Mouse (Mus musculus): ENCODE data around the gene Polr3f. TPM values are rescaled to one million over a fixed set of nuclear protein-coding genes. Genes with fewer than 3 reads are reported as not detected.
A peak's percentile ranks its signal among the peaks of the same experiment; 100 is the strongest.

Polr3f gene
- polyA plus RNA-seq, 1 experiment from 2014 or later: 36.9 TPM

GRCm38 (mm10) chr2:144550529-144550928, 23.0 kb downstream of the Polr3f start, which contains the start of gene Rbbp9:
Gene Rbbp9 (minus strand): TSS chr2:144550869.
- ATAC-seq (replicated peaks; ENCODE audit: low FRiP score): peak; percentile 97
- Histone ChIP-seq H3K9ac (ENCODE audit: low read length) (peak within 1 kb of the TSS; percentile 80), H3K4me3 (ENCODE audit: low read depth, low read length) (peak within 1 kb of the TSS; percentile 68), H3K4me1 (replicated peaks; ENCODE audit: control insufficient read depth, insufficient read depth, low read length) (no peaks in the 10 kb centered on the region), H3K9me3 (ENCODE audit: control insufficient read depth, low read length) (no peaks in the 10 kb centered on the region), H3K4me2 (ENCODE audit: low read depth, low read length, severe bottlenecking) (peak within 1 kb of the TSS; percentile 64), H3K27me3 (ENCODE audit: control insufficient read depth, insufficient read depth, low read length) (no peaks in the 10 kb centered on the region), H3K36me3 (ENCODE audit: control insufficient read depth, insufficient read depth, low read length) (no peaks in the 10 kb centered on the region; the same call in 1 of the 2 replicates), H3K27ac (ENCODE audit: low read depth, low read length) (no peak within 1 kb of the TSS)
- peak; percentile 86 for DNase-seq (ENCODE audit: low spot score)
- under 1% methylated on average over 17 of the region's 17 CpGs for WGBS

GRCm38 (mm10) chr2:144553905-144554304, 26.4 kb downstream of the Polr3f start:
- Histone ChIP-seq H3K27ac (ENCODE audit: low read depth, low read length) (no peak overlapping the region), H3K36me3 (ENCODE audit: control insufficient read depth, insufficient read depth, low read length) (no peaks in the 10 kb centered on the region), H3K9ac (ENCODE audit: low read length) (no peak overlapping the region), H3K27me3 (ENCODE audit: control insufficient read depth, insufficient read depth, low read length) (no peaks in the 10 kb centered on the region), H3K4me3 (ENCODE audit: low read depth, low read length) (no peak overlapping the region), H3K4me2 (ENCODE audit: low read depth, low read length, severe bottlenecking) (no peak overlapping the region), H3K9me3 (ENCODE audit: control insufficient read depth, low read length) (no peaks in the 10 kb centered on the region), H3K4me1 (replicated peaks; ENCODE audit: control insufficient read depth, insufficient read depth, low read length) (no peaks in the 10 kb centered on the region)
- DNase-seq (ENCODE audit: low spot score) (no peak), ATAC-seq (replicated peaks; ENCODE audit: low FRiP score) (no peak)
- 97% methylated on average over 3 of the region's 3 CpGs for WGBS

- 2% methylated on average over 14 of the region's 14 CpGs for WGBS
- no peaks in the 10 kb centered on the region for H3K9me3 ChIP-seq (ENCODE audit: control insufficient read depth, low read length)
- H3K4me2 ChIP-seq (ENCODE audit: low read depth, low read length, severe bottlenecking): peak overlapping the region; percentile 52
- H3K27me3 ChIP-seq (ENCODE audit: control insufficient read depth, insufficient read depth, low read length): no peaks in the 10 kb centered on the region
- ATAC-seq (replicated peaks; ENCODE audit: low FRiP score) (no peak), DNase-seq (ENCODE audit: low spot score) (no peak)
- H3K9ac ChIP-seq (ENCODE audit: low read length): peak overlapping the region; percentile 79
- no peaks in the 10 kb centered on the region for H3K4me1 ChIP-seq (replicated peaks; ENCODE audit: control insufficient read depth, insufficient read depth, low read length)
- peak overlapping the region; percentile 77 for H3K4me3 ChIP-seq (ENCODE audit: low read depth, low read length)
- H3K27ac ChIP-seq (ENCODE audit: low read depth, low read length): peak overlapping the region; percentile 84
- H3K36me3 ChIP-seq (ENCODE audit: control insufficient read depth, insufficient read depth, low read length): no peaks in the 10 kb centered on the region; the same call in 1 of the 2 replicates
Observed at GRCm38 (mm10) chr2:144555286-144555819, 27.8 kb downstream of the Polr3f start.

GRCm38 (mm10) chr2:144555820-144556552, 28.5 kb downstream of the Polr3f start, which contains the start of gene Sec23b:
Gene Sec23b (plus strand): TSS chr2:144556229.
- no peaks in the 10 kb centered on the region; the same call in 1 of the 2 replicates for H3K36me3 ChIP-seq (ENCODE audit: control insufficient read depth, insufficient read depth, low read length)
- H3K27ac ChIP-seq (ENCODE audit: low read depth, low read length): peak within 1 kb of the TSS; percentile 84
- H3K4me1 ChIP-seq (replicated peaks; ENCODE audit: control insufficient read depth, insufficient read depth, low read length): no peaks in the 10 kb centered on the region
- H3K4me2 ChIP-seq (ENCODE audit: low read depth, low read length, severe bottlenecking): peak within 1 kb of the TSS; percentile 61
- WGBS: under 1% methylated on average over 44 of the region's 44 CpGs
- DNase-seq (ENCODE audit: low spot score) (peak; percentile 95), ATAC-seq (replicated peaks; ENCODE audit: low FRiP score) (peak; percentile 97)
- H3K27me3 ChIP-seq (ENCODE audit: control insufficient read depth, insufficient read depth, low read length): no peaks in the 10 kb centered on the region
- H3K9me3 ChIP-seq (ENCODE audit: control insufficient read depth, low read length): no peaks in the 10 kb centered on the region
- peak within 1 kb of the TSS; percentile 77 for H3K4me3 ChIP-seq (ENCODE audit: low read depth, low read length)
- H3K9ac ChIP-seq (ENCODE audit: low read length): peak within 1 kb of the TSS; percentile 79

- no peak for DNase-seq (ENCODE audit: low spot score)
- H3K9ac ChIP-seq (ENCODE audit: low read length): no peak overlapping the region
- 83% methylated on average over 4 of the region's 4 CpGs for WGBS
- H3K27ac ChIP-seq (ENCODE audit: low read depth, low read length): no peak overlapping the region
- no peaks in the 10 kb centered on the region for H3K9me3 ChIP-seq (ENCODE audit: control insufficient read depth, low read length)
- H3K27me3 ChIP-seq (ENCODE audit: control insufficient read depth, insufficient read depth, low read length): no peaks in the 10 kb centered on the region
- no peak overlapping the region for H3K4me3 ChIP-seq (ENCODE audit: low read depth, low read length)
- H3K4me1 ChIP-seq (replicated peaks; ENCODE audit: control insufficient read depth, insufficient read depth, low read length): no peaks in the 10 kb centered on the region
- ATAC-seq (replicated peaks; ENCODE audit: low FRiP score): no peak
- no peak overlapping the region for H3K4me2 ChIP-seq (ENCODE audit: low read depth, low read length, severe bottlenecking)
- H3K36me3 ChIP-seq (ENCODE audit: control insufficient read depth, insufficient read depth, low read length): peaks cover 11% of the 10 kb centered on the region
Observed at GRCm38 (mm10) chr2:144588723-144589122, 61.2 kb downstream of the Polr3f start.

Other genes starting within 250 kb of the Polr3f start
- 0.24 TPM in 1 of 2 replicates, not detected in the other for gene Ovol2, start 195.6 kb upstream of the Polr3f start, polyA plus RNA-seq (2014; fragmentation: Nextera tagmentation; extraction: Ambion mirVana)
- gene Kat14, start 158.7 kb upstream of the Polr3f start, polyA plus RNA-seq (2014; fragmentation: Nextera tagmentation; extraction: Ambion mirVana): 39.9 and 44.9 TPM in 2 replicates
- 4.7 TPM in 1 of 2 replicates, not detected in the other for gene Pet117, start 158.7 kb upstream of the Polr3f start, polyA plus RNA-seq (2014; fragmentation: Nextera tagmentation; extraction: Ambion mirVana)
- 1.5 and 3.8 TPM in 2 replicates for gene Dzank1, start 304 bp upstream of the Polr3f start, polyA plus RNA-seq (2014; fragmentation: Nextera tagmentation; extraction: Ambion mirVana)
- gene Rbbp9, start 23.2 kb downstream of the Polr3f start, polyA plus RNA-seq (2014; fragmentation: Nextera tagmentation; extraction: Ambion mirVana): 63.1 and 65.0 TPM in 2 replicates
- gene Sec23b, start 28.5 kb downstream of the Polr3f start, polyA plus RNA-seq (2014; fragmentation: Nextera tagmentation; extraction: Ambion mirVana): 122 TPM in 2 replicates
- gene Smim26, start 66.3 kb downstream of the Polr3f start, polyA plus RNA-seq (2014; fragmentation: Nextera tagmentation; extraction: Ambion mirVana): 32.0 and 40.9 TPM in 2 replicates
- 36.8 and 36.9 TPM in 2 replicates for gene Dtd1, start 72.2 kb downstream of the Polr3f start, polyA plus RNA-seq (2014; fragmentation: Nextera tagmentation; extraction: Ambion mirVana)